Mouse (Mus musculus): ENCODE measurements at regions not wholly inside any gene's neighbourhood (a gene's known extent, or its start where the extent isn't known, plus 50 kb on each side); places are given as distances from the start of the nearest gene placed in this dataset.

DNA sequence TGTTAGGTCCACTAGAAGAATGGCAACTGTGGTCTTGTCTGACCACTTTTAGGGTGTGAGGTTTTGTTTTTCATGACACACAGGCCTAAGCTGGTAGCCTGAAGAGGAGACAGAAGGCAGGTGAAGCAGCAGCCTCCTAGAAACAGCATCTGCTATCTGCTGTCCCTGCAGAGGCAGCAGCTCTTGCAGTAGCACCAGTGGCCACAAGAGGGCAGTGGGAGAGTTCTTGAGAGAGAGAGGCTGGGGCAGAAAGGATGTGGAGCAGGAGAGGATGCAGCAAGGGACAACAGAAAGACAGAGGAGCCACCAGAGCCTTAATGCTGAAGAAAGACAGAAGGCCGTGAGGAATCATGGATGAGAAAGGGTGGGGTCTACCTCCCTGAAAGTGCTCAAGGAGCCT is 88.1 kb upstream of the Usp51 start:
- DNase-seq (ENCODE audit: low spot score in 2 of 2): peak; percentile 79 to 81

DNA sequence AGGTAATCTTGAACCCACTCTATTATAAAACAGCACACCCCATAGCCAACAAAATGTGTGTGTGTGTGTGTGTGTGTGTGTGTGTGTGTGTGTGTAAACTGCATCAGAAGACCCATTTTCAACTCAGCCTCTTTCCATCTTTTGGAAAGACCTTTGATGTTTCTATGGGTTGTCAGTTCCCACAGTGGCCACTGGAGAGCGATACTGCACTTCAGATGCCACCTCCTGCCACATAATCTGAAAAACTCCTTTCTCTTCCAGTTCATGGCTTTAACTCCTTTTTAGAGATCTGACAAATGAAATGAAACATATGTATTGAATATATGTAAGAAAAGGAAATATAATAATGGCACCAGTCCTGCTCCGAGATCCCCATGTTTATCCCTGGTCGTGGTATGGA is 79.3 kb upstream of the Usp51 start:
- DNase-seq (ENCODE audit: low spot score in 2 of 2): peak; percentile 45 to 54

DNA sequence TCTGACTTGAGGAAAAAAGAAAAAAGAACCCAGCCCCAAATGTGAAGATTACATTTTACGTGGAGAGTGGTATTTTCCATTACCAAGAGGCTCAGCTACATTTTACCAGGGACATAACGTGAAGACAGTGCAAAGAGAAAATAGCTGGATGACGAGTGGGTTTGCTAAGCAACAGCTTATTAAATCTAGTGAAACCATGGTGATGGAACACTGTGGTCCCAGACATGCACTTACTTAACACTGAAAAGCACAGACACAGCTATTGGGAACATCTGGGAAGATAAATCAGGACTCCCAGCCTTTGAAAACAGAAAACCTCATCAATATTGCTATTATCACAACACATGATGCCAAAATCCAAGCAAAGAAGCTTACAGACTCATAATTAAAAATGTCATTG is 60.1 kb upstream of the Usp51 start:
- no peak for DNase-seq (ENCODE audit: low spot score in 2 of 2)
